In genomic region chr19:6857003-6857360, GRCm38 (mm10) we compare ENCODE assay signal across 18 mouse cellular contexts. TPM values are rescaled to one million over a fixed set of nuclear protein-coding genes. Genes with fewer than 3 reads are reported as not detected.
DNase-seq lines count a peak whose midpoint lies in the region; ATAC-seq and TF ChIP-seq lines count a peak whose summit lies in the region.
"Had no signal": no experiment of that assay in that cellular context is flagged by ENCODE, and none has a peak within 500 bp of the region (broad histone marks: within the 10 kb centered on the region; RNA-seq: fewer than 3 reads in every experiment).

No protein-coding gene starts in this region.

- H3K27ac ChIP-seq in liver, embryonic 11.5 days (ENCODE audit: low read depth, low read length) = no peak overlapping the region
- H3K27ac ChIP-seq in CH12.LX (ENCODE audit: insufficient read depth, low read depth) = peak overlapping the region; percentile 95
- H3K27ac ChIP-seq in liver, embryonic 14.5 days = no peak overlapping the region
- H3K27ac ChIP-seq: embryonic facial prominence, embryonic 15.5 days; gastrocnemius, adult 2 months; hindbrain, embryonic 12.5 days; kidney, embryonic 15.5 days; limb, embryonic 12.5 days; midbrain, embryonic 13.5 days had no signal

- TF ChIP-seq POLR2A in CH12.LX (IDR thresholded peaks at IDR 0.05; ENCODE audit: low read depth, low read length) = no peak

- dilution Hi-C loops in CH12.LX (cut with MboI; ENCODE audit: extremely low pct_ligation_motif_present, extremely low pct_unique_long_range_greater_than_20kb, low sequenced_read_pairs) = no loop called here

- WGBS in liver, embryonic 11.5 days = 51% methylated on average over 3 of the region's 3 CpGs
- 49% methylated on average over 3 of the region's 3 CpGs for WGBS in liver, embryonic 14.5 days (ENCODE audit: insufficient replicate concordance)

- no peak for DNase-seq in liver, embryonic 11.5 days (ENCODE audit: low spot score)
- no peak for DNase-seq in liver
- DNase-seq in A20 (ENCODE audit: low read depth, low spot score) = peak; percentile 89
- no peak for DNase-seq in CH12.LX (ENCODE audit: extremely low read depth)
- no peak for DNase-seq in liver, embryonic 14.5 days (ENCODE audit: low read depth in 3 of 3, low spot score in 3 of 3)
- DNase-seq in cerebellum, adult 11-12 months = no peak
- DNase-seq in urinary bladder, postnatal 25 days (ENCODE audit: low spot score) = no peak
- DNase-seq in urinary bladder, postnatal 4 days (ENCODE audit: low spot score in 2 of 2) = no peak
- DNase-seq: cerebellum, postnatal 36 days; gastrocnemius, adult 2 months; right cerebral cortex, postnatal 25 days had no signal

- H3K27me3 ChIP-seq in liver, embryonic 11.5 days (replicated peaks; ENCODE audit: control insufficient read depth, insufficient read depth, low read length) = peaks cover 3% of the 10 kb centered on the region; the same call in 1 of the 2 replicates
- no peaks in the 10 kb centered on the region for H3K27me3 ChIP-seq in CH12.LX (replicated peaks)
- H3K27me3 ChIP-seq in liver, embryonic 14.5 days (ENCODE audit: control insufficient read depth, insufficient read depth, low read length) = no peaks in the 10 kb centered on the region

- TF ChIP-seq RAD21 in CH12.LX (IDR thresholded peaks at IDR 0.05; ENCODE audit: low read depth, low read length) = no peak

- no peaks in the 10 kb centered on the region for H3K36me3 ChIP-seq in liver, embryonic 11.5 days (ENCODE audit: control insufficient read depth, insufficient read depth, low read length)
- peaks cover 40 to 59% of the 10 kb centered on the region in 2 experiments for H3K36me3 ChIP-seq in CH12.LX (replicated peaks in 1 of 2; ENCODE audit: control insufficient read depth in 1 of 2, insufficient read depth in 1 of 2, low read length in 1 of 2)
- no peaks in the 10 kb centered on the region for H3K36me3 ChIP-seq in liver, embryonic 14.5 days (replicated peaks; ENCODE audit: control insufficient read depth, insufficient read depth, low read depth)
- H3K36me3 ChIP-seq: embryonic facial prominence, embryonic 15.5 days; hindbrain, embryonic 12.5 days; kidney, embryonic 15.5 days; limb, embryonic 12.5 days; midbrain, embryonic 13.5 days had no signal

- no peak for ATAC-seq in liver, embryonic 11.5 days (replicated peaks; ENCODE audit: low FRiP score)
- ATAC-seq in liver, embryonic 14.5 days (ENCODE audit: insufficient read depth) = no peak

- H3K9me3 ChIP-seq in liver, embryonic 11.5 days (ENCODE audit: control insufficient read depth, low read length) = no peaks in the 10 kb centered on the region
- H3K9me3 ChIP-seq in CH12.LX (replicated peaks; ENCODE audit: low read length) = no peaks in the 10 kb centered on the region
- no peaks in the 10 kb centered on the region for H3K9me3 ChIP-seq in liver, embryonic 14.5 days (ENCODE audit: control insufficient read depth, low read length)
- H3K9me3 ChIP-seq: embryonic facial prominence, embryonic 15.5 days; hindbrain, embryonic 12.5 days; kidney, embryonic 15.5 days; limb, embryonic 12.5 days; midbrain, embryonic 13.5 days had no signal

- H3K4me2 ChIP-seq in liver, embryonic 11.5 days = peak overlapping the region; percentile 47
- peak overlapping the region; percentile 35 for H3K4me2 ChIP-seq in CH12.LX (ENCODE audit: insufficient read depth, low read depth, poor library complexity, severe bottlenecking)
- H3K4me2 ChIP-seq in liver, embryonic 14.5 days (ENCODE audit: low read depth) = peak overlapping the region; percentile 8; the same call in 1 of the 2 replicates
- H3K4me2 ChIP-seq: embryonic facial prominence, embryonic 15.5 days; hindbrain, embryonic 12.5 days; kidney, embryonic 15.5 days; limb, embryonic 12.5 days; lung, embryonic 14.5 days; midbrain, embryonic 13.5 days had no signal

- TF ChIP-seq CTCF in CH12.LX (conservative IDR thresholded peaks at IDR 0.05 in 1 of 2, IDR thresholded peaks at IDR 0.05 in 1 of 2; ENCODE audit: low read depth in 2 of 2, low read length in 2 of 2) = no peak
- no peak for TF ChIP-seq CTCF in liver, embryonic 14.5 days (IDR thresholded peaks at IDR 0.05; ENCODE audit: low read depth)

- peaks cover 20% of the 10 kb centered on the region for H3K4me1 ChIP-seq in liver, embryonic 11.5 days (replicated peaks; ENCODE audit: control insufficient read depth, insufficient read depth, low read length)
- peaks cover 25 to 52% of the 10 kb centered on the region in 2 experiments for H3K4me1 ChIP-seq in CH12.LX (ENCODE audit: control insufficient read depth in 1 of 2, insufficient read depth in 2 of 2)
- H3K4me1 ChIP-seq in liver, embryonic 14.5 days (replicated peaks; ENCODE audit: control insufficient read depth in 2 of 2, insufficient read depth in 2 of 2, low read length in 1 of 2) = peaks cover 0 to 7% of the 10 kb centered on the region in 2 experiments; a peak in 1 of 4 replicates

- peaks cover 23% of the 10 kb centered on the region for H3K79me2 ChIP-seq in CH12.LX (replicated peaks; ENCODE audit: control insufficient read depth, extremely low read depth, insufficient read depth, poor library complexity, severe bottlenecking)

- TF ChIP-seq EP300 in CH12.LX (IDR thresholded peaks at IDR 0.05; ENCODE audit: low read length) = no peak
- TF ChIP-seq EP300 in liver, embryonic 14.5 days (IDR thresholded peaks at IDR 0.05; ENCODE audit: low read depth) = no peak

- in situ Hi-C loops in CH12.LX (cut with MboI; ENCODE audit: low pct_ligation_motif_present, low pct_unique_long_range_greater_than_20kb, low sequenced_read_pairs) = no loop called here

- peak overlapping the region; percentile 9; the same call in 1 of the 2 replicates for H3K9ac ChIP-seq in liver, embryonic 11.5 days (ENCODE audit: low read depth, low read length)
- peak overlapping the region; percentile 92 for H3K9ac ChIP-seq in CH12.LX (ENCODE audit: insufficient read depth, low read depth)
- H3K9ac ChIP-seq in liver, embryonic 14.5 days (replicated peaks) = no peak overlapping the region
- H3K9ac ChIP-seq: embryonic facial prominence, embryonic 15.5 days; forebrain, postnatal 0 days; hindbrain, embryonic 12.5 days; kidney, embryonic 15.5 days; limb, embryonic 12.5 days; lung, embryonic 14.5 days; midbrain, embryonic 13.5 days had no signal

- H3K4me3 ChIP-seq in liver, embryonic 11.5 days (ENCODE audit: low read depth, low read length) = peak overlapping the region; percentile 11; the same call in 1 of the 2 replicates
- peak overlapping the region; percentile 53 to 85 (median 65) for H3K4me3 ChIP-seq in CH12.LX (replicated peaks in 1 of 3; ENCODE audit: low read depth in 2 of 3, low read length in 2 of 3, poor library complexity in 1 of 3)
- no peak overlapping the region for H3K4me3 ChIP-seq in liver, embryonic 14.5 days (ENCODE audit: insufficient read depth in 1 of 2, low read depth in 2 of 2, low read length in 2 of 2)
- H3K4me3 ChIP-seq: embryonic facial prominence, embryonic 15.5 days; gastrocnemius, adult 2 months; hindbrain, embryonic 12.5 days; kidney, embryonic 15.5 days; limb, embryonic 12.5 days; midbrain, embryonic 13.5 days had no signal

TF ChIP-seq in CH12.LX, 34 proteins besides CTCF, POLR2A, EP300 and RAD21:
- TF ChIP-seq UBTF (IDR thresholded peaks at IDR 0.05; ENCODE audit: low read depth, low read length) (no peak), TCF12 (IDR thresholded peaks at IDR 0.05; ENCODE audit: low read depth, low read length) (no peak)

RNA-seq across cellular contexts. Expression of gene Ccdc88b, which starts 1.0 kb away (rescaled TPM):
- polyA plus RNA-seq in liver, embryonic 11.5 days (2014; fragmentation: Nextera tagmentation; extraction: Ambion mirVana) = 2.8 and 4.4 TPM in 2 replicates
- total RNA-seq in CH12.LX (2012; rRNA removed) (57.0 and 76.4 TPM in 2 replicates), CH12.LX (2014; rRNA removed) (19.3 and 20.5 TPM in 2 replicates)
- 53.0 and 56.4 TPM in 2 replicates for polyA plus RNA-seq in CH12.LX (2012; ENCODE audit: insufficient read length, low read depth)
- polyA plus RNA-seq in liver, embryonic 14.5 days (2012; rRNA removed) = 1.5 and 2.3 TPM in 2 replicates
- polyA plus RNA-seq in liver, embryonic 14.5 days (2014; fragmentation: Nextera tagmentation; extraction: Ambion mirVana) = 0.76 and 1.1 TPM in 2 replicates

RNA-seq across cellular contexts. Expression of gene Rps6ka4, which starts 16.5 kb away (rescaled TPM):
- 11.5 and 12.6 TPM in 2 replicates for polyA plus RNA-seq in liver, embryonic 11.5 days (2014; fragmentation: Nextera tagmentation; extraction: Ambion mirVana)
- total RNA-seq in CH12.LX (2012; rRNA removed) (7.8 and 9.8 TPM in 2 replicates), CH12.LX (2014; rRNA removed) (6.5 and 6.6 TPM in 2 replicates)
- polyA plus RNA-seq in CH12.LX (2012; ENCODE audit: insufficient read length, low read depth) = 14.0 and 18.3 TPM in 2 replicates
- polyA plus RNA-seq in liver, embryonic 14.5 days (2012; rRNA removed) = 3.0 and 3.1 TPM in 2 replicates
- 4.3 and 5.4 TPM in 2 replicates for polyA plus RNA-seq in liver, embryonic 14.5 days (2014; fragmentation: Nextera tagmentation; extraction: Ambion mirVana)

RNA-seq across cellular contexts. Expression of gene Trmt112, which starts 52.5 kb away (rescaled TPM):
- 167 and 169 TPM in 2 replicates for polyA plus RNA-seq in liver, embryonic 11.5 days (2014; fragmentation: Nextera tagmentation; extraction: Ambion mirVana)
- total RNA-seq in CH12.LX (2012; rRNA removed) (191 and 198 TPM in 2 replicates), CH12.LX (2014; rRNA removed) (89.5 and 97.9 TPM in 2 replicates)
- 158 and 212 TPM in 2 replicates for polyA plus RNA-seq in CH12.LX (2012; ENCODE audit: insufficient read length, low read depth)
- polyA plus RNA-seq in liver, embryonic 14.5 days (2012; rRNA removed) = 65.7 and 69.4 TPM in 2 replicates
- 75.2 and 77.4 TPM in 2 replicates for polyA plus RNA-seq in liver, embryonic 14.5 days (2014; fragmentation: Nextera tagmentation; extraction: Ambion mirVana)

RNA-seq across cellular contexts. Expression of gene Prdx5, which starts 52.9 kb away (rescaled TPM):
- 106 and 117 TPM in 2 replicates for polyA plus RNA-seq in liver, embryonic 11.5 days (2014; fragmentation: Nextera tagmentation; extraction: Ambion mirVana)
- total RNA-seq in CH12.LX (2012; rRNA removed) (72.6 and 74.8 TPM in 2 replicates), CH12.LX (2014; rRNA removed) (77.2 and 83.5 TPM in 2 replicates)
- 137 TPM in 2 replicates for polyA plus RNA-seq in CH12.LX (2012; ENCODE audit: insufficient read length, low read depth)
- polyA plus RNA-seq in liver, embryonic 14.5 days (2012; rRNA removed) = 41.8 and 54.9 TPM in 2 replicates
- 78.7 and 87.2 TPM in 2 replicates for polyA plus RNA-seq in liver, embryonic 14.5 days (2014; fragmentation: Nextera tagmentation; extraction: Ambion mirVana)

Comparison
In these comparisons a context has a peak if more than half of its experiments do, and no peak if none do; other contexts are left out.
1. H3K4me3 ChIP-seq: peak in liver, embryonic 11.5 days (single experiment) and CH12.LX (3 of 3); none in liver, embryonic 14.5 days (0 of 2).
2. RNA of gene Ccdc88b, which starts 1.0 kb away (polyA plus RNA-seq): 53.0 to 56.4 TPM in CH12.LX; 2.8 to 4.4 TPM in liver, embryonic 11.5 days and 0.76 to 2.3 TPM in liver, embryonic 14.5 days; every median in the first group is over 10 times any median in the second.
3. Peak in every context shown above with its lines, with median percentiles within 50 percentile points of each other: H3K4me2 ChIP-seq.